Mouse (Mus musculus): ENCODE data around the gene Yod1. TPM values are rescaled to one million over a fixed set of nuclear protein-coding genes. Genes with fewer than 3 reads are reported as not detected.

The Yod1 gene
- polyA plus RNA-seq, 1 experiment = 5.3 TPM

DNA sequence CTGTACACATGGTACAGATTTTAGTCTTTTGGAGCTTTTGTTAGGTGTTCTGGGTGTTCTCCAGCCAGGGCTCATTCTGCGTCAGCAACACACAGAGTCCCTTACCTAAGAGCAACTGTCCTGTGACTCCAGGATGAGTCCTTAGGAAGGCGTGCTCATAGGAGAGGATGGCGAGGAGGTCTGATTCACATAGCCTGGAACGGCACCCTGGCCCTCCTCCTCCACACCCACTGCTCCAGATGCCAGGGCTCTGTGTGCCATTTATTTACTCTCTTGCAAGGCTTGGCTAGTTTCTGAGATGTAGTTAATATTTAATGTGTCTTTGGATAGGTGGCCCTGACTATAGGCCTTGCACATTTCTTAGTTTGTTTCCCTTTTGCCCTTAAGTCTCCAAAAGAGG is 16.5 kb downstream of the Yod1 start:
- no peak for TF ChIP-seq POLR2A (IDR thresholded peaks at IDR 0.05; ENCODE audit: borderline replicate concordance, extremely low read depth, insufficient read depth, insufficient read length, poor library complexity, severe bottlenecking)
- TF ChIP-seq CTCF (IDR thresholded peaks at IDR 0.05; ENCODE audit: borderline replicate concordance, extremely low read depth, insufficient read depth, insufficient read length) = no peak
- DNase-seq (ENCODE audit: low read depth) = no peak

- DNase-seq (ENCODE audit: low read depth) = peak; percentile 24
- TF ChIP-seq POLR2A (IDR thresholded peaks at IDR 0.05; ENCODE audit: borderline replicate concordance, extremely low read depth, insufficient read depth, insufficient read length, poor library complexity, severe bottlenecking) (no peak), CTCF (IDR thresholded peaks at IDR 0.05; ENCODE audit: borderline replicate concordance, extremely low read depth, insufficient read depth, insufficient read length) (no peak)
Observed at GRCm38 (mm10) chr1:130734452-130734851, 17.3 kb downstream of the Yod1 start.

GRCm38 (mm10) chr1:130734852-130735251 is 17.7 kb downstream of the Yod1 start:
- DNase-seq (ENCODE audit: low read depth) = no peak
- TF ChIP-seq POLR2A (IDR thresholded peaks at IDR 0.05; ENCODE audit: borderline replicate concordance, extremely low read depth, insufficient read depth, insufficient read length, poor library complexity, severe bottlenecking) = no peak
- TF ChIP-seq CTCF (IDR thresholded peaks at IDR 0.05; ENCODE audit: borderline replicate concordance, extremely low read depth, insufficient read depth, insufficient read length) = no peak

- TF ChIP-seq CTCF (IDR thresholded peaks at IDR 0.05; ENCODE audit: borderline replicate concordance, extremely low read depth, insufficient read depth, insufficient read length) = no peak
- TF ChIP-seq POLR2A (IDR thresholded peaks at IDR 0.05; ENCODE audit: borderline replicate concordance, extremely low read depth, insufficient read depth, insufficient read length, poor library complexity, severe bottlenecking) = no peak
- no peak for DNase-seq (ENCODE audit: low read depth)
Observed at GRCm38 (mm10) chr1:130737411-130737881, 20.3 kb downstream of the Yod1 start.

- DNase-seq (ENCODE audit: low read depth) = no peak
- TF ChIP-seq CTCF (IDR thresholded peaks at IDR 0.05; ENCODE audit: borderline replicate concordance, extremely low read depth, insufficient read depth, insufficient read length) (no peak), POLR2A (IDR thresholded peaks at IDR 0.05; ENCODE audit: borderline replicate concordance, extremely low read depth, insufficient read depth, insufficient read length, poor library complexity, severe bottlenecking) (no peak)
Observed at GRCm38 (mm10) chr1:130737916-130738315, 20.8 kb downstream of the Yod1 start.

GRCm38 (mm10) chr1:130738551-130739106 is 21.5 kb downstream of the Yod1 start:
- no peak for DNase-seq (ENCODE audit: low read depth)
- TF ChIP-seq CTCF (IDR thresholded peaks at IDR 0.05; ENCODE audit: borderline replicate concordance, extremely low read depth, insufficient read depth, insufficient read length) = no peak
- no peak for TF ChIP-seq POLR2A (IDR thresholded peaks at IDR 0.05; ENCODE audit: borderline replicate concordance, extremely low read depth, insufficient read depth, insufficient read length, poor library complexity, severe bottlenecking)

DNA sequence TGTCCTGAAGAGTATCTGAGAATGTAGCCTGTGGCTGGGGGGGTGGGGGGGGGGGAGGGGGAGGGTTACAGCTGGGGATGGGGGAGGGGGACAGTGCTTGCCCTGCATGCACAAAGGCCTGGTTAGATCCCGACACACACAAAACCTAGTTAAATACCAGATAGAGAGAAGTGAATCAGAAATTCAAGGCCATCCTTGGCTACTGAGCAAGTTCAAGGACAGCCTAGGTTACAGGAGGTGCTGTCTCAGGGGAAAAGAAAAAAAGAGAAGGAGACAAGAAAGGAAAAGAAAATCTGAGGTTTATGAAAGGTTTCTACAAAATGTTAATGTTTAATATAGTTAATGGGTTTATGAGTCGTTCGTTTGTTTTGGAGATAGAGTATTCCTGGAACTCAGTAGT is 22.5 kb downstream of the Yod1 start:
- no peak for DNase-seq (ENCODE audit: low read depth)
- TF ChIP-seq CTCF (IDR thresholded peaks at IDR 0.05; ENCODE audit: borderline replicate concordance, extremely low read depth, insufficient read depth, insufficient read length) (no peak), POLR2A (IDR thresholded peaks at IDR 0.05; ENCODE audit: borderline replicate concordance, extremely low read depth, insufficient read depth, insufficient read length, poor library complexity, severe bottlenecking) (no peak)

DNA sequence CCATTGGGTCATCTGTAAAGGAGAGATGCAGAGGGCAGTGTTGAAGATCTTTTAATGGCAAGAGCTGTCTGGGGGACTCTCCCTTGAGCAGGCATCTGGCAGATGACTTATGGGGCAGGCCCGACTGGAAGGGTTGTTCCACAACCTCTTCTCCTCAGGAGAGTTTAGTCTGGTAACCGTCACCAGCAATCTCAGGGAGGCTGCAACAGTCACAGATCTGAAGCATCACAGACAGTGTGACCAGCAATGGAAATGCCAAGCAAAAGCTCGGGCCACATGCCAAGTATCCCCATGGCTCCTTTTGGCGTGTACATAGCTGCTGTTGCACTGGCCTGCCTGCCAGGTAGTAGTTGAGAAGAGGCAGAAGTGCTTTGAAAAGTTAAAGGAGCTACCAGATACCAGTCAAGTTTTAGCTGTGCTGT is 23.1 kb downstream of the Yod1 start:
- peak; percentile 27 for DNase-seq (ENCODE audit: low read depth)
- TF ChIP-seq CTCF (IDR thresholded peaks at IDR 0.05; ENCODE audit: borderline replicate concordance, extremely low read depth, insufficient read depth, insufficient read length) (no peak), POLR2A (IDR thresholded peaks at IDR 0.05; ENCODE audit: borderline replicate concordance, extremely low read depth, insufficient read depth, insufficient read length, poor library complexity, severe bottlenecking) (no peak)

- no peak for TF ChIP-seq POLR2A (IDR thresholded peaks at IDR 0.05; ENCODE audit: borderline replicate concordance, extremely low read depth, insufficient read depth, insufficient read length, poor library complexity, severe bottlenecking)
Observed at GRCm38 (mm10) chr1:130740781-130741720, 23.9 kb downstream of the Yod1 start.

GRCm38 (mm10) chr1:130742201-130742600 is 25.1 kb downstream of the Yod1 start:
- TF ChIP-seq CTCF (IDR thresholded peaks at IDR 0.05; ENCODE audit: borderline replicate concordance, extremely low read depth, insufficient read depth, insufficient read length) = no peak
- TF ChIP-seq POLR2A (IDR thresholded peaks at IDR 0.05; ENCODE audit: borderline replicate concordance, extremely low read depth, insufficient read depth, insufficient read length, poor library complexity, severe bottlenecking) = no peak
- DNase-seq (ENCODE audit: low read depth) = no peak

More at GRCm38 (mm10) chr1:130740781-130741720, 23.9 kb downstream of the Yod1 start:
- peak; percentile 55 for DNase-seq (ENCODE audit: low read depth)

DNA sequence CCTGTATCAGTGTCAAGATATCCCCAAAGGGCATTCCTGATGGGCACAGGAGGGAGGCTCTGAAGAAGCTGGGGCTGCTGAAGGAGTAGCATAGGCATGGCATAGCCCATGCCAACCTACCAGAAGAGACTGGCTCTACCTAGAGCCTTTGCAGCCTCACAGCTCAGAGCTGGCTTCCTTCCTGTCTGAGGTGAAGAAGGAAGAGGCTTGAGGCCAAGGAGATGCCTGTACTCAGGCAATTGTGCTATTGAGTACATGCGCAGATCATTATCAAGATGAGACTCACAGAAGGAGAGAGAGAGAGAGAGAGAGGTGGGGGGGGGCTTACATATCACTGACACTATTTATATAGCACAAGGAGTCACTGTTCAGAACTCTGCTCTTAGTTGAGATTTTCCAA is 26.6 kb downstream of the Yod1 start:
- TF ChIP-seq CTCF (IDR thresholded peaks at IDR 0.05; ENCODE audit: borderline replicate concordance, extremely low read depth, insufficient read depth, insufficient read length) (no peak), POLR2A (IDR thresholded peaks at IDR 0.05; ENCODE audit: borderline replicate concordance, extremely low read depth, insufficient read depth, insufficient read length, poor library complexity, severe bottlenecking) (no peak)
- DNase-seq (ENCODE audit: low read depth) = no peak
